Mouse (Mus musculus) adrenal gland, postnatal 10 days (tissue): ENCODE data around the gene Ccdc85c. TPM values are rescaled to one million over a fixed set of nuclear protein-coding genes. Genes with fewer than 3 reads are reported as not detected.
A peak's percentile ranks its signal among the peaks of the same experiment; 100 is the strongest.

ENCODE experiments used
- DNase-seq: peaks from one replicate; pipeline ENCODE4 v3.0.0; 2021; ENCODE audit warnings: mixed read lengths
- long read RNA-seq, 2 experiments: library from polyadenylated mRNA; stranded (forward); transcript quantifications; one replicate each; pipeline ENCODE4 v2.0.0; 2021
- total RNA-seq, 2 experiments: library from RNA; stranded (reverse); gene quantifications; 2 replicates each; pipeline ENCODE4 v1.2.3; 2021

Gene Ccdc85c
- total RNA-seq, result 10 to 100 TPM; 19.8 to 22.1 TPM
- long read RNA-seq, experiment 1, full-length matches to known transcripts, result 1 of 11 reads
- long read RNA-seq, experiment 1, partial matches to known transcripts, result 1 of 11 reads
- long read RNA-seq, experiment 1, other reads (novel, unspliced or antisense), result 9 of 11 reads
- long read RNA-seq, experiment 2, partial matches to known transcripts, result 0 of 1 reads
- long read RNA-seq, experiment 2, other reads (novel, unspliced or antisense), result 1 of 1 reads

DNA sequence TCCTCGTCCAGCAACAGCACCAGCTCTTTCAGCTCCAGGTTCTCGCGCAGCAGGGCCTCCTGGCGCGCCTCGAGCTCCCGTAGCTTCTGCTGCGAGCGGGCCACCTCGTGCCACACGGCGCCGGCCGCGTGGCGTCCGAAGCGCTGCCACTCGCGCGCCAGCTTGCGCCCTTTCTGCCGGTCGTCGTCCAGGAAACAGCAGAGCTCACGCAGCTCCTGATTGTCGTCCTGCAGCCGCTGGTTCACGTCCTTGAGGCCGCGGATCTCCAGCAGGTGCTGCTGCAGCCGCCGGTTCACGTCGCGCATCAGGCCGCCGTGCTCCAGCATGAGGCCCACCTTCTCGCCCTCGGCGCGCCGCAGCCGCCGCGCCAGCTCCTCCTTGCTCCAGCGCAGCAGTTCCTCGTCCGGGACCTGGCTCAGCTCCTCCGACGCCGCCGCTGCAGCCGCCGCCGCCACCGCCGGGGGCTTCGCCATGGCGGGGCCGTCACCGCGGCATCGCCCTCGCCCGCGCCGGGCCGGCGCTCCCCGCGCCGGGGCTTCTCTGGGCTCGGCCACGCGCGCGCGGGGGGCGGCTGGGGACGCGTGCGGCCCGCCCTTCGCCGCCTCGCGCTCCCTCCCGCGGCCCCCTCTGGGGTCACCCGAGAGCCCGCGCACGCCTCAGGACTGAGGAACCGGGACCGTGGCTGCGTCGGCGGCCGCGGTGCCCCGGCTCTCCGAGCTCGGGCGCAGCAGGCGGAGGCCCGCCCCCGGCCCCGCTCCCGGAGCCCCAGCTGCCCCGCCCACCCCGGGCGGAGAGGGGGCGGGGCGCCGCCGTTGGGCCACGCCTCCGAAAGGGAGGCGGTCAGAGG is at the start of gene Ccdc85c:
Ccdc85c (minus strand) TSS at position 765 of the 847 bp plus-strand sequence.
- DNase-seq, result peak; percentile 62

DNA sequence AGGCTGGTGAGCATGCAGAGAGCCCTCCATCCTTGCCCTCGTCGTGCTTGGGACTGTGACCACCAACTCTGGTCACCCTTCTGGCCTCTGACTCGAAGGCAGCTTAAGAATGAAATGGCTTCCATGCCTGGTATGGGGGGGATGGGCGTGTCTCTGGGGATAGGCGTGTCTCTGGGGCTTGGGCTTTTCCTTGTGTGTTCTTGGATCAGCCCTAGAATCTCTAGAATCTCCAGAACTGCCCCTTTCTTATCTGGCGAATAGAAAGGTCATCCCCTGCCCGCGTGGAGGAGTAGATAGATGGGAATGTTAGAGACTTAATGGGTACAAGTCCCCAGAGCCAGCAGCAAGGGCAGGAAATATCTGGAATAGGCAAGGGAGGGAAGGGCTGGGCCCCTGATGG is 44.9 kb upstream of the Ccdc85c start:
- DNase-seq, result no peak

DNA sequence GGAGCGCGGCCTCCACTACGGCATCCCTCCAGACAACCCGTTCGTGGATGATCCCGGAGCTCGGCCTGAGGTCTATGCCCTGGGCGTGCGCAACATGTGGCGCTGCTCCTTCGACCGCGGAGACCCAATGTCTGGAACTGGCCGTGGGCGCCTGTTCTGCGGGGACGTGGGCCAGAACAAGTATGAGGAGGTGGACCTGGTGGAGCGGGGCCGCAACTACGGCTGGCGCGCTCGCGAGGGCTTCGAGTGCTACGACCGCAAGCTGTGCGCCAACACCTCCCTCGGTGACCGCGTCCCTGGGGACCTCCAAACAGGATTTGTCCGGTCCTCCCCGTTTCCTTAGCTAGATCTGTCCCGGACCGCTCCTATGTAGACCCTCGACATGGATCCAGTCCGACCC is 43.3 kb upstream of the Ccdc85c start:
- no peak for DNase-seq

DNA sequence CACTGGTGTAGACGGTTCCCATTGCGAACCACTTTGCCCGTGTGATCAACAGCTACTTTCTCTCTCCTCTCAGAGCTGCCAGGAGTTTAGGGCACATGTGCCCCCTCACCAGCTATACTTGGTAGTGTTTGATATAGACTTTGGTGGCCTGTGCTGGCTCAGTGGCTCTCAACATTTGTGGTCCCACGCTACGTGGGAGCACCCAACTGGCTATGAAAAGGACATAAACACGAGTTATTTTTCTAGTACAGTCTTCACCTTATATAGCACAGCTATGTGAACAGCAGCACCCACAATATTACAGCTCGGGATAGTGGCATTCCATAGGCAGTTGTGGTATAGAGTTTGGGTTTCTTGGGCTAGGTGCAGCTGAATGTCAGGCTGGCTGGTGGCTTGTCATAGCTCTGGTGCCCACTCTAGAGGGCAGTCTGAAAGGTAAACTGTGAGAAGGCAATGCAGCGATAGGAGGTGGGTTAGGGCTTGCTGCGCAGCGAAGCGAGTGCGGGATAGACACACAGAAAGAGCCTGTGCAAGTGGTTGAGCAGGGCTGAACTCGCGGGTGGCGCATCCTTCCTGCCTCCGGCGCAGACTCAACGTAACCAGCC is 42.7 kb upstream of the Ccdc85c start:
- DNase-seq, result no peak

DNA sequence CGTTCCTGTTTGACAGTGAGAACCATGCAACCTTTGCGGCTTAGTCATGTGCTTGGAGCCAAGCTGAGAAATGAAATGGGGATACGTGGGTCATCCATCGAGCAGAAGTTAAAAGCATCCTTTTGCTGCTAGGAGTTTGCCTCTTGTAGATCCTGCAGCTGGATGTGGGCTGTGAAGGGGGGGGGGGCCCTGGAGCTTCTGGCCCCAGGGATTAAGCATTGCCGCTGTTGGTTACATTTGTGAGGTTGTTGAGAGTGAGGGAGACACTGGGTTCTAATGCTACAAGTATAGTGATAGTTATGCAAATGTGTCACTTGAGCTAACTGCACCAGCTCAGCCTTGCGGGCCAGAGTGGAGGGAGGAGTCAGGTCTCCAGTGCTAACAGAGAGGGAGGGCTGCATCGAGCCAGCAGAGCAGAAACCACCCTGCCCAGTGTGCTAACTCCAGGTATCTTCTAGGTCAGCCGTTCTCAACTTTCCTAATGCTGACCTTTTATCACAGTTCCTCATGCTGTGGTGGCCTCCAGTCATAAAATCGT is 42.0 kb upstream of the Ccdc85c start:
- no peak for DNase-seq

- no peak for DNase-seq
Measured at GRCm38 (mm10) chr12:108316655-108317054, 41.4 kb upstream of the Ccdc85c start.

GRCm38 (mm10) chr12:108315818-108316217 is 40.6 kb upstream of the Ccdc85c start:
- DNase-seq, result no peak

- DNase-seq, result no peak
Measured at GRCm38 (mm10) chr12:108313244-108313772, 38.1 kb upstream of the Ccdc85c start.

DNA sequence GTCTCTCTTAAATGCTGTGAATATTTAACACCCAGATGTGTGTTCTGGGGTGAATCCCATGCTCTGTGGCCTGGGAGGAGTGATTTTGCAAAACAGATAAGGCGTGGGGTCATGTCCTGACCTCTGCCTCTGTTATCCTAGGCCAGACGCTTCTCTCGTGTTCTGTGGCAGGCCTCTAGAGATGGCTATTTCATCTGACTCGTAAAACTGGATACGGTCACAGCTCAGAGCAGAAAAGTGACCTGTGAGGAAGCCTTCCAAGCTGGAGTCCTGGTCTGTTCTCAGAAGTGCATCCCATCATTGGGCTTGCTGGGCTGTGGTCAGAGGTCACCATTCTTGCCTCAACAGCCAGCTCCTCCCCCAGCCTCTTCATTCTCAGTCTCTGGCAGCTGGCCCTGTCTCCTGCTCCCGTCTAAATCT is 37.2 kb upstream of the Ccdc85c start:
- no peak for DNase-seq

DNA sequence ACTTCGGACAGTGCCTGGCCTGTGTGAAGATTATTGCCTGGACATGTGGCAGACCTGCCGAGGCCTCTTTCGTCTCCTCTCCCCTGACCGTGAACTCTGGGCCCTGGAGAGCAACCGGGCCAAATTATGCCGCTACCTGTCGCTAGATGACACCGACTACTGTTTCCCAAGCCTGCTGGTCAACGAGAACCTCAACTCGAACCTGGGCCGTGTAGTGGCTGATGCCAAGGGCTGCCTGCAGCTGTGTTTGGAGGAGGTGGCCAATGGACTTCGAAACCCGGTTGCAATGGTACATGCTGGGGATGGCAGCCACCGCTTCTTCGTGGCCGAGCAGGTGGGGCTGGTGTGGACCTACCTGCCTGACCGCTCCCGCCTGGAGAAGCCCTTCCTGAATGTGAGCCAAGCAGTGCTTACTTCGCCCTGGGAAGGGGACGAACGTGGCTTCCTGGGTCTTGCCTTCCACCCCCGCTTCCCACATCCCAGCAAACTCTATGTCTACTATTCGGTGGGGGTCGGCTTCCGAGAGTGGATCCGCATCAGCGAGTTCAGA is 36.6 kb upstream of the Ccdc85c start:
- no peak for DNase-seq

DNA sequence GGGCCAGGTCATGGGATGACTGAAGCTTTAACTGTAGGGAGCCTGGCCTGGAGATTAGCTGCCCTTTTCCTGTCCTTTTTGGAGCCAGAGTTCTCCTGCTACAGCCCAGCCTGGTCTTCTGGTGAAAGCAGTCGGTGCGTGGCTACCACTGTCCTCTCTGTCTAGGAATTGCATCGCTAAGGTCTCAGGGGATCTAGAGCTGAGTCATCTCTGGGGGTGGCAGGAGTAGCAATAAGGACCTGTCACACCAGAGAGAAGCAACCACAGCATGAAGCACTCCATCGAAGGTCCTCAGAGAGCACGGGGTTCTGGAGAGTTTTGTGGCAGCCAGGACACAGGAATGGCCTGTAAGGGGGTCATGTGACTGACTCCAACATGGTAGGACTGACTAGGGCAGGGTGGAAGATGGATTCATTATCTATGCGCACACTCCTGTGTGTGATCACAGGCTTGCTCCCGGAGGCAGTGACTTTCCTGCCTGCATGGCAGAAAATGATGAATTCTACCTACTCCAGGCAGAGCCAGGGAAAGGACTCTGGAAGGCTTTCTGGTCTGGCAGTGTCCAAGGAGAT is 35.3 kb upstream of the Ccdc85c start:
- DNase-seq, result no peak

- DNase-seq, result no peak
Measured at GRCm38 (mm10) chr12:108310041-108310440, 34.8 kb upstream of the Ccdc85c start.

DNA sequence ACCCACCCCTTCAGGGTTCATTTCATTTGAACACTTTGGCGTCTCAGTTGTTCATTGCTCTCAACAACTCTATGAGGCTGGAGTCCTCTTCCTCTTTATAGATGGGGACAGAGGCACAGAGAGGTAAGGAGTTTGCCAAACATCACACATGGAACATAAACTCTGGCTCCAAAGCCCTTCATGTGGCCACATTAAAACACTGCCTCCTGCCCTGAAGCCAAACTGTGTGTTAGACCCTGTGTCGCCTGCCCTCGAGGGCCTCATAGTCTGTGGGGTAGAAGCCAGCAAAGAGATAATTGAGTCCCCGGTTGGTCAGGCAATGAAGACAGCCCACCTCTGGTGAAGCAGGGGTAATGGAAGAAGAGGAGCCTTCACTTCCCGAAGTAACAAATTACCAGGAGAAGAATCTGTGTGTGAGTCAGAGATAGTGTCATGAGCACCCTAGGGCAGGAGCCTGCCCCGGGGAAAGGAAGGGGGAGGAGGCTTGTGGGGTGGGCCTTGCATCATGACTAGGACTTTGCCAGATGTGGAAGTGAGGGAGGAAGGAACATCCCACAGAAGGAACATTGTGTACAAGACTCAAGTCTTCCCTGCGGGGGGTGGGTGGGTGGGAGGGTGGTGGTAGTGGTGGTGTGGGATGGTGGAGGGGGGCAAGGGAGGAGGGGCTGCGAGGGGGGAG is 34.0 kb upstream of the Ccdc85c start:
- DNase-seq, result peak; percentile 41

DNA sequence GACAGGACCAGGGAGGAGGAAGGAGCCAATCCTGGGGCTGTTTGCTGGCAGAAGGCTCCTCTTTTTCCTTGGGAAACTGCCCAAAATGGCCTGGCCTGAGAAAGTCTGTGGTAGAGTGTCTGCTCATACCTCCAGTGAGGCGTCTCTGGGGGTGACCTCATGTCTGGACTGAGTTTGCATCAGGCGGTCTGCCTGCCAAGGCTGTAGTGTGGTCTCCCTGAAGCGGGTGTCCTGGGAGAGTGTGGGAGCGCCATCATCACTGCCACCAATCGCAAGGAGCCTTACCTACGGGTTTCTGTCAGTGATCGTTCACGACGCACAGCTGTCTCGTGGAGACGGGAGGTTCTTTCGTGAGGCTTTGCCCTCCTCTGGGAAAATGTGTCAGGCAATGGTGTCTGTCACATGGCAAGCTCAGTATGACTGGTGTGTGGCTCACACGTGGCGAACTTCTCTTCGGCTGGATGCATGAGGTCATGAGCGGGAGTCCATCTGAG is 33.2 kb upstream of the Ccdc85c start:
- peak; percentile 23 for DNase-seq

- peak; percentile 67 for DNase-seq
Measured at GRCm38 (mm10) chr12:108307553-108307952, 32.3 kb upstream of the Ccdc85c start.

DNA sequence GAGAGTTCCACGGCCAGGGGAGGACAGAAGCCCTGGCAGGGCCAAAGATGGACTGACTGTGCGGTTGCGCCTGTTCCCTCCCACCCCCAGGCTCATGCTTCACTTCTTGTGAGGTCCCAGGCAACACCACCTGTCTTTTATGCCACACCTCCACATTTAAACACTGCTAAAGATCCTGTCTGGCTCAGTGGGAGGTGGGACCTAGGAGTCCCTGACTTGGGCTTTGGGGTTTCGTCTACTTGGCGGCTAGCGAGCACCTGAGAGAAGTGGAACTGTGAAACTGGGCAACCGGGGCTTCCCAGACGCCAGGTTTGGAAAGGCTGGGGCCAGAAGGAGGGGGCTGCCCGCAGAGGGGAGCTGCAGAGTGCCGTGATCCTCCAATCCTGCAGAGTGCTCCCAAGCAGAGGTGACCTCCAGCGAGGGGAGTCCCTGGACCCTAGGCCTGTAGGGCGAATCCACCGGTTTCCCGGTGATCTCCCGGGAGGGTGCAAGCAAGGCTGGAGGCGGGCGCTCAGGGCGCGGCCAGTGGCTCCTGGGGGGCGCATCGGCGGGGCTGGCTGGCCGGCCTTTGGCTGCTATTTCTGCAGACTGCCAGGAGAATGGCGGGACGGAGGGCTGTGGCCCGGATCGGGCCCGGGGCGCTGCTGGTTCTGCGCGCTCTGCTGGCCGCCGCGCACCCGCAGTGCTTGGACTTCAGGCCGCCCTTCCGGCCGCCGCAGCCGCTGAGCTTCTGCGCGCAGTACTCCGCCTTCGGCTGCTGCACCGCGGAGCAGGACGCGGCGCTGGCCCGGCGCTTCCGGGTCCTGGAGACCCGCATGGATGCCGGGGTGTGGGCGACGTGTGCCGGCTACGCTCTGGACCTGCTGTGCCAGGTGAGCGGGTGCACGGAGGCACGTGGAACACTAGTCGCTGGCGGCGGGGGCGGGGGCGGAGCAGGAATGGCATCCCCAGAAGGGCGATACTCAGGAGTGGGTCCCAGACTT is 30.9 kb upstream of the Ccdc85c start, which contains the start of gene Hhipl1:
Hhipl1 (plus strand) TSS at position 459 of the 983 bp plus-strand sequence.
- DNase-seq, result peak; percentile 62

DNA sequence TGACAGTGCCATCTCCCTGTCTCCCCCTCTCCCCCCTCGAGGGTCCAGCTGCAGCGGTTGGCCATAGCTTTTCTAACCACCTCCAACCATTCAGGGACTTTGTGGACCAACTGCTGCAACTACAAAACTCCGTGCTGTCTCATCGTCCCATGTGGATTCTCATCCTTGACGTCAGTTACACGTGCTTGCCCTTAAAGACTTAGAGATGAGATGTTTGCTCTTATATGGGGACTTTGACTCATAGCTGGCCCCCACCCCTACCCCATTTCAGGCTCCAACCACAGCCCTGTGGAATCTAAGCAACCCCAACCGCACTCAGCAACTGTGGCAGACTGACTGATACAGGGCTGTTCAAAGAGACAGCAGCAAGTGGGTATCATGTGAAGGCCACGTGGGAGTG is 29.9 kb upstream of the Ccdc85c start:
- DNase-seq, result no peak

- DNase-seq, result no peak
Measured at GRCm38 (mm10) chr12:108303778-108304365, 28.6 kb upstream of the Ccdc85c start.

DNA sequence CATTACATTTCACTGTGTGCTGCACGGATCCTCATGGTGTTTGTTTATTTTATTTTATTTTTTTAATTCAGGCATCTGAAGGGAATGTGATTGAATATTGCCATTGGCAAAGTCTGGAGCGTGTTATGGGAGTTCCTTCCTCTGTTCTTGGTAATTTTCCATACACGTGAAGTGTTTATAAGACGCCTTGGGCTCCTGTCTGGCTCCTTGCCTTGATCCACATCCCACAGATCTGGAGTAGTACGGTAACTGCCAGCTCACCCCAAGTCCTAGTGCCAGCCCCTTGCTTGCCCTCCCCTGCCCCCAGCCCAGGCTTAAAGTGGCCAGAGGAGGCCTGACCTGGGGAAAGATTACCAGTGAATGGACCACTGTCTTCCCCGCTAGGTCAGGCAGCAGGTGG is 25.8 kb upstream of the Ccdc85c start:
- DNase-seq, result no peak
